Mouse (Mus musculus): Measurements from ENCODE around the gene Cxcl13.

The Cxcl13 gene

DNA sequence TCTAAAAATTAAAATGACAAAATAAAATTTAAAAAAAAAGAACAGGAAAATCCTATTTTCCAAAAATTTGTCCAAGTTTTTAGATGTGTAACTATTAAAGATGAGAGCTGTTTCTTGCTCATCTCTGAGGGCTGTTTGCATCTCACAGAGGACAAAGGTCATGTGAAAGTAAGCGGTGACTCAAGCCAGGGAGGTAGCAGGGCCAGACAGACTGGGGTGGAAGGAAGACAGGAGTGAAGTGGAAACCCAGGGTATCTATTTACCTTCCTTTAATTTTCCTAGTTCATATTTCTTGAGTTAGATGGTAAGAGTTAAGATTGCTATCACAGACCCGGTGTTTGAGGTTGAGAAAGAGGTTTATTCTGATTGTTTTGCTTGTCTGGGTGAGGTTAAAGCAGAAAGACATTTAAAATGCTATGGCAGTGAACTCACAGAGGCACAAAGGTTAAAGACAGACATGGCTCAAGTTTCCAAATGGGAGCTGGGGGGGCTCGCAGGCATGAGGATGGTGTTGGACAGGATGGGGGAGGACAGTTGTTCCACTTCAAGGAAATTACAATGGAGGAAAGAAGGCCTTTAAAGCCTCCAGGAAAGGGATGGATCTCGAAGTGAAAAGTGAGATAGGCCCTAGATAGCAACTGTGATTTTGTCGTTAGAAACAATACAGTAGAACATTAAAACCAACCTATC is 27.2 kb downstream of the Cxcl13 start:
- no peak for DNase-seq (ENCODE audit: low spot score)

- DNase-seq (ENCODE audit: low spot score), result no peak
Observed at GRCm38 (mm10) chr5:95991339-95992292, 34.9 kb downstream of the Cxcl13 start.

DNA sequence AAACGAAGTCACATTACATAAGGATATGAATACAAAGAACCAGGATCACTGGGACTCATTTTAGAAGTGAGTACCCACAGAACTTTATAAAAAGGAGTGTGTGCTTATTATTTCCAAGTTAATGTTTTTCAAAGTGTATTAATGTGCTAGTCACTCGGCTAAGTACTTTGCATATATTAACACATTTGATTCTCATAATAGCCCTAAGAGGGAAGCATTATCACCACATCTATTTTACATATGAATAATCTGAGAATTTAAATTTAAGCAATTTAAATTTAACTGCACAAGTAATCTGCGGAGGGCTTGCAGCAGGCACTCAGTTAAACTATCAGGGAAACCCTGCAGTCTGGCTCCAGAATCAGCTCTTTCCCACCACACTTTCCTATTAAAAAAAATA is 40.5 kb downstream of the Cxcl13 start:
- DNase-seq (ENCODE audit: low spot score), result no peak

DNA sequence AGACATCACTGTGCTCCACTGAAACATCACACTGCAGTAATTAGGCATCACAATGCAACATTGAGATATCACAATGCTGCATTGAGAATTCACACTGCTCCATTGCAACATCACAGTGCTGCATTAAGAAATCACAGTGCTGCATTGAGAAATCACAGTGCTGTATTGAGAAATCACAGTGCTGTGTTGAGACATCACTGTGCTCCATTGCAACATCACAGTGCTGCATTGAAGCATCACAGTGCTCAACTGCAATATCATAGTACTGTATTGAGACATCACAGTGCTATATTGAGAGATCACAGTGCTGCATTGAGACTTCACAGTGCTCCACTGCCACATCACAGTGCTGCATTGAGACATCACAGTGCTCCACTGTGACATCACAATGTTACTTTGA is 46.6 kb downstream of the Cxcl13 start:
- DNase-seq (ENCODE audit: low spot score), result no peak

GRCm38 (mm10) chr5:96008274-96008842 is 51.6 kb downstream of the Cxcl13 start:
- no peak for DNase-seq (ENCODE audit: low spot score)

DNA sequence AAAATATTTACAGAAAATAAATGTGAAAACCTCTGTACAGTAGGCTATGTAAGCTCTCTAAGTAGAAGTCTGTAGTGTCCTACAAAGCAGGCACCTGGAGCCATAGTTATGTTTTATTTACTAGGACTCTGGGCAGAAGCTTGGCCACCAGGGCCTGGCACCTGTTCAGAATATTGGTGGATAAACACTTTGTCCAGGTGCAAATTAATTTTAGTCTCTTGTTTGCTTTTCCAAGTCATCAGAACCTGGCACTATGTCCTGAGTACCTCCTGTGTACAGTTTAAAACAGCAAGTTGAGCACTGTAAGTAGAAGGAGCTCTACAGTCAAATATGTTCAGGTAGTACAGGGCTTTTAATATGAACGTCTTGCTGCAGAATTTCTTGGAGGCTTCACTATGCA is 52.3 kb downstream of the Cxcl13 start:
- DNase-seq (ENCODE audit: low spot score), result no peak

Measured in layer of hippocampus, adult 11-12 months (tissue).